Mouse (Mus musculus) intestine, embryonic 15.5 days (tissue): ENCODE data around the gene Gps1. TPM values are rescaled to one million over a fixed set of nuclear protein-coding genes. Genes with fewer than 3 reads are reported as not detected.
A peak's percentile ranks its signal among the peaks of the same experiment; 100 is the strongest.
"Not testable (repeated sequence)": the region's sequence is repeated elsewhere in the genome, so short reads cannot be mapped to it uniquely, and the experiment has no call there.

Source experiments
- ATAC-seq: fragments of 200-750 bp; cut with Nextera tagmentation; 2 replicates; pipeline ENCODE4 v1.8.0; 2017; ENCODE audit warnings: moderate TSS enrichment, moderate library complexity
- H3K27ac ChIP-seq: fragments of 300-500 bp; sonication (generic); 2 replicates; pipeline ENCODE4 v1.5.1; 2015; ENCODE audit warnings: mild to moderate bottlenecking, inconsistent platforms
- H3K27me3 ChIP-seq: fragments of 300-500 bp; sonication (generic); replicated peaks from 2 replicates; pipeline ENCODE4 v1.6.1; 2015; ENCODE audit warnings: inconsistent platforms
- H3K36me3 ChIP-seq: fragments of 300-500 bp; sonication (generic); 2 replicates; pipeline ENCODE4 v1.6.1; 2015; ENCODE audit warnings: inconsistent platforms
- H3K4me1 ChIP-seq: fragments of 300-500 bp; sonication (generic); replicated peaks from 2 replicates; pipeline ENCODE4 v1.6.1; 2015; ENCODE audit warnings: inconsistent platforms
- H3K4me2 ChIP-seq: fragments of 300-500 bp; sonication (generic); replicated peaks from 2 replicates; pipeline ENCODE4 v1.6.1; 2015; ENCODE audit warnings: mild to moderate bottlenecking, inconsistent platforms
- H3K4me3 ChIP-seq: fragments of 300-500 bp; sonication (generic); replicated peaks from 2 replicates; pipeline ENCODE4 v1.5.1; 2015; ENCODE audit warnings: inconsistent platforms
- H3K9ac ChIP-seq: fragments of 300-500 bp; sonication (generic); 2 replicates; pipeline ENCODE4 v1.6.1; 2015; ENCODE audit warnings: inconsistent platforms
- H3K9me3 ChIP-seq: fragments of 300-500 bp; sonication (generic); 2 replicates; pipeline ENCODE4 v1.6.1; 2016; ENCODE audit warnings: inconsistent platforms
- WGBS: fragments of 180-500 bp; shearing (Covaris S2); methylation state at CpG from one replicate; pipeline ENCODE4 v1.1.7; 2015; 5-methylcytosine and 5-hydroxymethylcytosine counted together
- polyA plus RNA-seq: library from polyadenylated mRNA; unstranded; fragments of >200 nt; fragmentation: Nextera tagmentation; extraction: Ambion mirVana; gene quantifications from 2 replicates; pipeline ENCODE4 v1.2.1, GENCODE M21; 2015

The Gps1 gene
- polyA plus RNA-seq, 1 experiment from 2014 or later = 170 TPM

DNA sequence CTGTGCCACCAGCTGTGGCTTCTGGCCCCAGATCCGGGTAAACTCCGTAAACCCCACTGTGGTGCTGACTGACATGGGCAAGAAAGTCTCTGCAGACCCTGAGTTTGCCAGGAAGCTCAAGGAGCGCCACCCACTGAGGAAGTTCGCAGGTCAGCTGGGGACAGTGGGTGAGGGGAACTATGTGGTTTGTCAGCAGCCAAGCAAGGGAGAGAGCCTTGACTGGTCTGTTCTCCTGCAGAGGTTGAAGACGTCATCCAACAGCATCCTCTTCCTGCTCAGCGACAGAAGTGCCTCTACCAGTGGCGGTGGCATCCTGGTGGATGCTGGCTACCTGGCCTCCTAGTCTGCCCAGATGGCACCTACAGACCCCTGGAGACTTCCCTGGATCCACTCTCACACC is 17.0 kb upstream of the Gps1 start:
- H3K27ac ChIP-seq, ATAC-seq: not testable (repeated sequence)

DNA sequence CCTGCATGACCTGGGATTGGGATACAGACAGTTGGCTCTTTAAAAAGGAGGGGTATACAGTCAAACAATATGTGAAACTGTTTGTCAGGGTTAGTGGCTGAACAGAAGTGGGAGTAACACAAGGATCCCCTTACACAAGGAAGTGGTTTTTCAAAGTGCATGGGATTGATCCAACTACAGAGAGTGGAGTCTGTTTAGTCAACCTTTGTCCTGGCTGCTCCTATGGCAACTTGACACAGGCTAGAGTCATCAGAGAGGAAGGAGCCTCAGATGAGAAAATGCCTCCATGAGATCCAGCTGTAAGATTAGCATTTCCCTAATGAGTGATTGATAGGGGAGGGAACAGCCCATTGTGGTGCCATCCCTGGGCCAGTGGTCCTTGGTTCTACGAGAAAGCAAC is 15.9 kb upstream of the Gps1 start:
- no peak overlapping the region for H3K9ac ChIP-seq
- peak; percentile 86 for ATAC-seq
- H3K4me2 ChIP-seq = no peak overlapping the region
- no peaks in the 10 kb centered on the region for H3K9me3 ChIP-seq
- no peaks in the 10 kb centered on the region for H3K36me3 ChIP-seq
- H3K27me3 ChIP-seq = no peaks in the 10 kb centered on the region
- 66% methylated on average over 1 of the region's 1 CpGs for WGBS
- H3K4me1 ChIP-seq = no peaks in the 10 kb centered on the region; the same call in 1 of the 2 replicates
- no peak overlapping the region for H3K4me3 ChIP-seq
- H3K27ac ChIP-seq = peak overlapping the region; percentile 13; the same call in 1 of the 2 replicates

More for the DNA sequence above, 17.0 kb upstream of the Gps1 start:
- H3K36me3 ChIP-seq, H3K4me3 ChIP-seq, H3K9me3 ChIP-seq, H3K4me2 ChIP-seq, H3K9ac ChIP-seq, H3K27me3 ChIP-seq, H3K4me1 ChIP-seq: not testable (repeated sequence)
- 74% methylated on average over 4 of the region's 7 CpGs for WGBS

DNA sequence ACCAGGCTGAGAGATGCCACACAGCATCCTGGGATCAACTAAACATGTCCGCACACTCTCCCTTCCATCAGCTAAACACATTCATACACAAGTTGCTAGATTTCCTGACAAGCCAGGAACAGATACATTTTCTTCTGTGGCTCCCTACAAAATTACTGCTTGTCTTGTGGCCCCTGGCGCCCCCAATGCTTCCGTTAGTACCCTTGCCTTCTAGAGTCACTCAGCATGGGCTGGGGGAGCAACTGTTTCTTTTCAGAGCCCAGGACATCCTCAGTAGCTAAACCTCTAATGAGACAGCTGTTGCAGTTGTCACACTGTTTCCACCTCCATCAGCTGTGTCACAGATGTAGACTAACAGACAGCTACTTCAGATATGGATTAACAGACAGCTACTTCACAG is 11.3 kb upstream of the Gps1 start:
- Histone ChIP-seq H3K4me1 (no peaks in the 10 kb centered on the region), H3K4me3 (no peak overlapping the region), H3K27me3 (no peaks in the 10 kb centered on the region), H3K9ac (no peak overlapping the region), H3K27ac (no peak overlapping the region), H3K9me3 (no peaks in the 10 kb centered on the region), H3K36me3 (no peaks in the 10 kb centered on the region), H3K4me2 (no peak overlapping the region)
- ATAC-seq = no peak
- 70% methylated on average over 3 of the region's 3 CpGs for WGBS

DNA sequence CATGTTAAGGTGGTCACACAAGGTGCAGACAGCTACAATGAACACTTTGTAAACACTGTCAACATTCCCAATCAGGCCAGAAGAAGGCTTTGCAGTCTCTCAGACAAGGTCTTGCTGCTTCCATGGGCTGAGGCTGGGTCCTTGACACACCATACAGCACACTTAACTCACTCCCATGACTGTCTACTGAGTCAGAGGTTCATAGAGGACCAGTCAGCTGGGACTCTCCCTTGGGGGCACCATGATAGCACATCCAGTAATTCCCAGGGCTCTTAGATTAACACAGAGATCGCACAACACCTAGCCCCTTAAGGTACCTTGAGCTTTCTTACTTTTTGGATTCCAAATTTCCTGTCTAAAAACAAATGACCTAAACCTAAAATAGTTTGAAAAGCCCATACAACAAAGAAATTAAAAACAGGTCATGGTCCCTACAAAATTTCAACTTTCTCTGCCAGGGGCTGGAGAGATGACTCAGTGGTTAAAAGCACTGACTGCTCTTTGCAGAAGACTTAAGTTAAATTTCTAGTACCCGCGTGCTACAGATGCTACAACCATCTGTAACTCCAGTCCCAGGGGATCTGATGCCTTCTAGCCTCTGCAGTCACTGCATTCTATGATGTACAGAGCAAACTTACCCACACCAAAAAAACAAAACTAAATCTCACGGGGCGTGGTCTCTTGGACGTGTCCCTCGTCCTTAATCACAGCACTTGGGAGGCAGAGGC is 10.4 kb upstream of the Gps1 start:
- no peaks in the 10 kb centered on the region for H3K9me3 ChIP-seq
- no peaks in the 10 kb centered on the region for H3K27me3 ChIP-seq
- no peak overlapping the region for H3K4me2 ChIP-seq
- no peak for ATAC-seq
- no peak overlapping the region for H3K4me3 ChIP-seq
- no peaks in the 10 kb centered on the region for H3K4me1 ChIP-seq
- H3K36me3 ChIP-seq = no peaks in the 10 kb centered on the region
- WGBS = 85% methylated on average over 7 of the region's 7 CpGs
- H3K9ac ChIP-seq = no peak overlapping the region
- no peak overlapping the region for H3K27ac ChIP-seq

DNA sequence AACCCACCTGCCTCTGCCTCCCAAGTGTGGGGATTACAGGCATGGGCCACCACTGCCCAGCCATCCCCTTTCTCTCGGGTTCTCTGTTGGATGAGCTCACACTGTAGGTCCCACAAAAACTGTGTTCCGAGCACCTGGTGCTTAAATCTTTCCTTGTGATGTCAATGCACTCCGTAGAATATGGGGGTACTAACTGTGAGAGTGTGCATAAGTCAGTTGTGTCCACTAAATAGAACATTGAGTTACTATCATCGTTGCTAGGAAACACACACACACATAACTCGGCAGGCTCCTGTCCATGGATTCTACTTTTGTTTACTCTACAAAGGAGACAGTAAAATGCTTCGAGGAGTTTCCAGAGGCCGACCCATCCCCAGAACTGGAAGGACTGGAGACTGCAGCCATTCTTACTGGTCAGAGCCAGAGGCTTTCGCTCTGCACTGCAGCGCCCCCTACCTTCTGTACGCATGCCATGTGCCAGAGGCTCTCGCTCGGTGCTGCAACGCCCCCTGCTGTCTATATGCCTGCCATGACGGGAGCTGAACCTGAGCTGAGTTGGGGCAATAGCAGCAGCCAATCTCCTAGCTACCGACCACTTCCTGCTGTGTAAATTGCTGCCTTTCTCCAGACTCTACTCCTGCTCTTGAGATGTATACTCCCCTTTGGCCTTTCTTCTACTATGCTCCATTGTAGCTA is 8.2 kb upstream of the Gps1 start:
- Histone ChIP-seq H3K27me3 (no peaks in the 10 kb centered on the region), H3K4me2 (0 out of 2 replicates have a peak overlapping the region, but pooled peaks have one; percentile 26), H3K9me3 (no peaks in the 10 kb centered on the region), H3K9ac (no peak overlapping the region; the same call in 1 of the 2 replicates), H3K36me3 (0 out of 2 replicates have a peak, but pooled peaks cover 6% of the 10 kb centered on the region), H3K4me3 (no peak overlapping the region), H3K4me1 (no peaks in the 10 kb centered on the region), H3K27ac (no peak overlapping the region)
- 21% methylated on average over 15 of the region's 15 CpGs for WGBS
- ATAC-seq = peak; percentile 96

DNA sequence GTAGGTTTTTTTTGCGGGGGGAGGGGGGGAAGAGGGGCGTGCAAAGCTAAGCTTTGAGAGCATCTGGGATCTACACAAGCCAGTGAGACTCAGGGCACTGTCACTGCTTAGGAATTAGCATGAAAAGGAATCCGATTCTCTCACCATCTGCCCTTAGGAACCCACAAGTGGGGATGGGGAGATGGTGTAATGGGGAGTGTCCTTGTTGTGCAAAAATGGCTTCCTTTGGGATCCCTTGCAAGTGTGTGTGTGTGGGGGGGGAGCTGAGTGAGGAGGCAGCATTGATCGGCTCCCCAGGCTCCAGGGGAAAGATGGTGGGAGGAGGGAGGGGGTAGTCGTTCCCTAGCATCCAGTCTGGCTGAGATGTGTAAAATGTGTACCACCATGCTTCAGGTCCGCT is 6.9 kb upstream of the Gps1 start:
- Histone ChIP-seq H3K27ac (no peak overlapping the region), H3K9me3 (no peaks in the 10 kb centered on the region), H3K4me3 (no peak overlapping the region), H3K4me2 (no peak overlapping the region), H3K27me3 (no peaks in the 10 kb centered on the region), H3K9ac (no peak overlapping the region), H3K4me1 (no peaks in the 10 kb centered on the region), H3K36me3 (0 out of 2 replicates have a peak, but pooled peaks cover 6% of the 10 kb centered on the region)
- no peak for ATAC-seq
- WGBS = 38% methylated on average over 6 of the region's 6 CpGs

DNA sequence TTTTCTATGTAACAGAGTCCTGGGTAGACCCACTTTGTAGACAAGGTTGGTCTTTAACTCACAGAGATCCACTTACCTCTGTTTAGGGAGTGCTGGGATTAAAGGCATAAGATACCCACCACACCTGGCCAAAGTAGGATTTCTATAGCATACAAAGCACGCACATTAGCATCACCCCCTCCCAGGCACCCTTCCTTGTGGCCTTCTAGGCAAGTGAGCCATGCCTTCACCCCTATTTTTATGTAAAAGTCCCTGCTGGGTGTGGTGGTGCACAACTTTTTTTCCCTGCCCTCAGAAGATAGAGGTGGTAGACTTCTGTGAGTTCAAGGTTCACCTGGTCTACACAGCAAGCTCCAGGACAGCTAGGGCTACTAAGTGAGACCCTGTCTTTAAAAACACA is 4.2 kb upstream of the Gps1 start:
- Histone ChIP-seq H3K4me1 (peaks cover 9% of the 10 kb centered on the region), H3K9ac (no peak overlapping the region), H3K9me3 (no peaks in the 10 kb centered on the region), H3K4me3 (no peak overlapping the region), H3K4me2 (no peak overlapping the region), H3K36me3 (0 out of 2 replicates have a peak, but pooled peaks cover 6% of the 10 kb centered on the region), H3K27me3 (no peaks in the 10 kb centered on the region), H3K27ac (no peak overlapping the region)
- ATAC-seq = no peak
- 94% methylated on average over 1 of the region's 1 CpGs for WGBS

DNA sequence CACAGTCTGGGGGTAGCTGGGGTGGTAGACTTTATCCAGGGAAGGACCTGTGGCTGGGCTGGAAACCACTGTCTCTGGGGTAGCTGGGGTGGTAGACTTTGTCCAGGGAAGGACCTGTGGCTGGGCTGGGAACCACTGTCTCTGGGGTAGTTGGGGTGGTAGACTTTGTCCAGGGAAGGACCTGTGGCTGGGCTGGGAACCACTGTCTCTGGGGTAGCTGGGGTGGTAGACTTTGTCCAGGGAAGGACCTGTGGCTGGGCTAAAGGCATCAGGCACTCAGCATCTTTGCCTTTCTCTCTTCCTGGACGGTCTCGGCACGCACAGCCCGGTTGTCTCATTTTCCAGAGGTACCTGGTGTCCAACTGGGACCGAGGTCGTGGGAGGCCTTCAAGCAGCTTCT is 2.7 kb upstream of the Gps1 start:
- not testable (repeated sequence) for H3K9me3 ChIP-seq, ATAC-seq, H3K27ac ChIP-seq, H3K9ac ChIP-seq, H3K4me3 ChIP-seq, H3K4me2 ChIP-seq, H3K27me3 ChIP-seq, H3K36me3 ChIP-seq
- peaks cover 15% of the 10 kb centered on the region for H3K4me1 ChIP-seq
- WGBS = 96% methylated on average over 6 of the region's 6 CpGs

DNA sequence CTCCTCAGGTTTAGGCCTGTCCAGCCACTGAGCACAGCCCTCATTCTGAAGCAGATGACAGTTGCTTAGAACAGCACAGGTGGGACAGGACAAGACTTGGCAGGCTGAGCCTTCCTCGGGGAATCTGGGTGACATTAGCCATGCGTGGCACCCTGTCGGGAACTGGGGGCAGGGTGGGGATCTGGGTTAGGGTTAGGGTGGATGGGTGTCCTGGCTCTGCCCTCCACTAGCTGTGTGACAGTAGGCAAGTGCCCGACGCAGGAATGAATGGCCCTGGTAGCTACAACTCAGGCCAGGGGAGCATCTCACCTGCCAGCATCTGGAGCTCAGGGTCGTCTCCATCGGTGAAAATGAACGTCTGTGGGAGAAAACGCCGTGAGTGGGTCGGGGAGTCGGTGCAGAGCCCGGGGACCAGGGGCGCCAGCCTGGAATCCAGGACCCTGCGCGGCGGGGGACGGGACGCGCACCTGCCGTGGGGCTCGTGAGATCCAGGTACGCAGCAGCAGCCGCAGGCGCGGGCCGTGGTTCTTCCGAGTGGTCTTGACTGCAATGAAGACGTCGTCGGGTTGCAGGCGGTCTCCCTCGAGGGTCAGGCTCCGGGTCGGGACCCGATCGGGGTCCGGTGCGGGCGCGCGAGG is 527 bp upstream of the Gps1 start:
- 1% methylated on average over 42 of the region's 42 CpGs for WGBS
- no peaks in the 10 kb centered on the region for H3K9me3 ChIP-seq
- peaks cover 30% of the 10 kb centered on the region for H3K36me3 ChIP-seq
- peaks cover 15% of the 10 kb centered on the region for H3K4me1 ChIP-seq
- H3K27ac ChIP-seq = peak overlapping the region; percentile 79
- peak; percentile 16; the same call in 1 of the 2 replicates for ATAC-seq
- no peaks in the 10 kb centered on the region for H3K27me3 ChIP-seq
- peak overlapping the region; percentile 95 for H3K9ac ChIP-seq
- peak overlapping the region; percentile 95 for H3K4me3 ChIP-seq
- peak overlapping the region; percentile 94 for H3K4me2 ChIP-seq

DNA sequence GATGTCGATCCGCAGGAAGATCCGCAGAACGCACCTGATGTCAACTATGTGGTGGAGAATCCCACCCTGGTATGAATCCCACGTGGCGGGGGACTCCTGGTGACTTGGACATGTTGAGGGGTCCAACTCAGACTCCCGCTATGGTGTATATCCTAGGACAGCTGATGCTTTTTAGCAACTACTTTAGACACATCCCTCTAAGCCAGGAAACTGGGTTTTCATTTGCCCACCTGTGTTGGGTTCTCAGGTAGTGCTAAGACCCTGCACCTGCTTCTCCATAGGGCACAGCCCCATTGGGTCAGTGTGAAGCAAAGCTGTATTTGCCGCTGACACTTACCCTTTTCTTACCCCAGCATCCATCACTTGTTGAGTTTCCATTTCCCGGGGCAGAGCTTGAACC is 1.1 kb downstream of the Gps1 start:
- Histone ChIP-seq H3K4me3 (peak overlapping the region; percentile 95), H3K9ac (peak overlapping the region; percentile 95), H3K27me3 (no peaks in the 10 kb centered on the region), H3K27ac (no peak overlapping the region), H3K36me3 (peaks cover 41% of the 10 kb centered on the region), H3K4me1 (peaks cover 15% of the 10 kb centered on the region), H3K4me2 (peak overlapping the region; percentile 94), H3K9me3 (no peaks in the 10 kb centered on the region)
- WGBS = 35% methylated on average over 9 of the region's 9 CpGs
- ATAC-seq = no peak

DNA sequence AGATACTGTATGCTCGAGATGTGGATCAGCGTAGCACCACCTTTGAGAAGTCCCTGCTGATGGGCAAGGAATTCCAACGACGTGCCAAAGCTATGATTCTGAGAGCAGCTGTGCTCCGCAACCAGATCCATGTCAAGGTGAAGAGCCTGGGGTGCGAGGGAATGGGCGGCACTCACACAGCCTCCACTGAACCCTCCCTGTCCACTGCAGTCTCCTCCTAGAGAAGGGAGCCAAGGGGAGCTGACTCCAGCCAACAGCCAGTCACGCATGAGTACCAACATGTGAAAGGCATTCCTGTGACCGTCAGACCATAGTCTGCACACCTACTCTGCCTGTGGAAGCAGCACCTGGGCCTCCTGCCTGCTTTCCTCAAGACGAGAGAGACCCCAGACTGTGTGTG is 4.4 kb downstream of the Gps1 start:
- not testable (repeated sequence) for H3K27me3 ChIP-seq, ATAC-seq, H3K9me3 ChIP-seq, H3K4me3 ChIP-seq, H3K9ac ChIP-seq, H3K27ac ChIP-seq, H3K4me2 ChIP-seq
- H3K4me1 ChIP-seq = peaks cover 11% of the 10 kb centered on the region
- peaks cover 59% of the 10 kb centered on the region for H3K36me3 ChIP-seq
- WGBS = 93% methylated on average over 9 of the region's 10 CpGs

DNA sequence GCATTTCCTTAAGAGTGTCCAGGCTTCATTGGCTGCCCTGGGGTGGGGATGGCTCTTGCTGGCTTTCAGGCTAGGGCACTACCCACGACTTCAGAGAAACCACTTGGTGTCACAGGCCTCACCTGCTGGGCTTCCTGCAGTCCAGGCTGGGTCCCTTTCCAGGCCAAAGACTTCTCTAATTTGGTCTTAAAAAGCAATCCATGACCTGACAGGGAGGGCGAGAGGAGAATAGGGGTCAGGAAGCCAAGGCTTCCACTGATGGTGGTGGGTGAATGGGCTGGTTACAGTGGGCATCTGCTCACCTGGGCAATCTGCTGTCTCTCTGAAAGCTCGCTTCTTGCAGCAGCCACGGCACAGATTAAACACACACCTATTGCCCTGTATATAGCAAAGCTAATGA is 5.3 kb downstream of the Gps1 start:
- no peak overlapping the region for H3K4me2 ChIP-seq
- WGBS = 79% methylated on average over 4 of the region's 4 CpGs
- H3K9me3 ChIP-seq = no peaks in the 10 kb centered on the region
- H3K9ac ChIP-seq = no peak overlapping the region
- no peak overlapping the region for H3K27ac ChIP-seq
- H3K4me1 ChIP-seq = peaks cover 9% of the 10 kb centered on the region
- peaks cover 61% of the 10 kb centered on the region for H3K36me3 ChIP-seq
- no peak for ATAC-seq
- no peak overlapping the region for H3K4me3 ChIP-seq
- H3K27me3 ChIP-seq = no peaks in the 10 kb centered on the region
